Mouse (Mus musculus): ENCODE measurements around the gene Tppp. TPM values are rescaled to one million over a fixed set of nuclear protein-coding genes. Genes with fewer than 3 reads are reported as not detected.

Gene Tppp
- polyA plus RNA-seq, 1 experiment from 2014 or later = 5.1 TPM

GRCm38 (mm10) chr13:74030691-74031090, 21.5 kb downstream of the Tppp start:
- TF ChIP-seq CTCF (IDR thresholded peaks at IDR 0.05) (no peak), EP300 (IDR thresholded peaks at IDR 0.05) (no peak)
- WGBS = 92% methylated on average over 7 of the region's 7 CpGs

GRCm38 (mm10) chr13:74031133-74031532, 21.9 kb downstream of the Tppp start:
- no peaks in the 10 kb centered on the region for H3K4me1 ChIP-seq (ENCODE audit: insufficient read depth, low read depth, low read length)
- H3K27ac ChIP-seq (ENCODE audit: low read length) = no peak overlapping the region
- TF ChIP-seq CTCF (IDR thresholded peaks at IDR 0.05) (no peak), EP300 (IDR thresholded peaks at IDR 0.05) (no peak)
- DNase-seq (ENCODE audit: low spot score) (no peak), ATAC-seq (no peak)
- no peak overlapping the region for H3K9ac ChIP-seq (replicated peaks; ENCODE audit: low read depth)
- 81% methylated on average over 8 of the region's 8 CpGs for WGBS
- H3K27me3 ChIP-seq (replicated peaks; ENCODE audit: insufficient read depth, low read length) = no peaks in the 10 kb centered on the region
- H3K4me2 ChIP-seq (replicated peaks; ENCODE audit: low read depth, low read length) = no peak overlapping the region
- H3K9me3 ChIP-seq (ENCODE audit: low read length) = no peaks in the 10 kb centered on the region
- H3K36me3 ChIP-seq (ENCODE audit: insufficient read depth, low read length) = no peaks in the 10 kb centered on the region
- no peak overlapping the region for H3K4me3 ChIP-seq (ENCODE audit: low read depth, low read length)

More at GRCm38 (mm10) chr13:74030691-74031090, 21.5 kb downstream of the Tppp start:
- H3K27me3 ChIP-seq (replicated peaks; ENCODE audit: insufficient read depth, low read length) = no peaks in the 10 kb centered on the region
- DNase-seq (ENCODE audit: low spot score) = no peak
- no peak overlapping the region for H3K4me2 ChIP-seq (replicated peaks; ENCODE audit: low read depth, low read length)
- H3K9ac ChIP-seq (replicated peaks; ENCODE audit: low read depth) = no peak overlapping the region
- no peaks in the 10 kb centered on the region for H3K36me3 ChIP-seq (ENCODE audit: insufficient read depth, low read length)
- H3K4me3 ChIP-seq (ENCODE audit: low read depth, low read length) = no peak overlapping the region
- no peaks in the 10 kb centered on the region for H3K9me3 ChIP-seq (ENCODE audit: low read length)
- H3K4me1 ChIP-seq (ENCODE audit: insufficient read depth, low read depth, low read length) = no peaks in the 10 kb centered on the region
- no peak for ATAC-seq
- no peak overlapping the region for H3K27ac ChIP-seq (ENCODE audit: low read length)

GRCm38 (mm10) chr13:74034756-74035155, 25.5 kb downstream of the Tppp start:
- no peak overlapping the region for H3K4me2 ChIP-seq (replicated peaks; ENCODE audit: low read depth, low read length)
- ATAC-seq (no peak), DNase-seq (ENCODE audit: low spot score) (no peak)
- no peak overlapping the region for H3K4me3 ChIP-seq (ENCODE audit: low read depth, low read length)
- H3K4me1 ChIP-seq (ENCODE audit: insufficient read depth, low read depth, low read length) = no peaks in the 10 kb centered on the region
- 81% methylated on average over 2 of the region's 2 CpGs for whole genome bisulfite sequencing
- no peaks in the 10 kb centered on the region for H3K9me3 ChIP-seq (ENCODE audit: low read length)
- H3K27ac ChIP-seq (ENCODE audit: low read length) = no peak overlapping the region
- H3K36me3 ChIP-seq (ENCODE audit: insufficient read depth, low read length) = 0 out of 2 replicates have a peak, but pooled peaks cover 5% of the 10 kb centered on the region
- no peaks in the 10 kb centered on the region for H3K27me3 ChIP-seq (replicated peaks; ENCODE audit: insufficient read depth, low read length)
- TF ChIP-seq CTCF (IDR thresholded peaks at IDR 0.05) (no peak), EP300 (IDR thresholded peaks at IDR 0.05) (no peak)
- no peak overlapping the region for H3K9ac ChIP-seq (replicated peaks; ENCODE audit: low read depth)

- no peak overlapping the region for H3K27ac ChIP-seq (ENCODE audit: low read length)
- H3K4me3 ChIP-seq (ENCODE audit: low read depth, low read length) = no peak overlapping the region
- DNase-seq (ENCODE audit: low spot score) = no peak
- no peaks in the 10 kb centered on the region for H3K9me3 ChIP-seq (ENCODE audit: low read length)
- no peaks in the 10 kb centered on the region for H3K27me3 ChIP-seq (replicated peaks; ENCODE audit: insufficient read depth, low read length)
- no peak for ATAC-seq
- no peak overlapping the region for H3K9ac ChIP-seq (replicated peaks; ENCODE audit: low read depth)
- no peak overlapping the region for H3K4me2 ChIP-seq (replicated peaks; ENCODE audit: low read depth, low read length)
- WGBS = 81% methylated on average over 2 of the region's 2 CpGs
- TF ChIP-seq CTCF (IDR thresholded peaks at IDR 0.05) (no peak), EP300 (IDR thresholded peaks at IDR 0.05) (no peak)
- H3K4me1 ChIP-seq (ENCODE audit: insufficient read depth, low read depth, low read length) = no peaks in the 10 kb centered on the region
- H3K36me3 ChIP-seq (ENCODE audit: insufficient read depth, low read length) = 0 out of 2 replicates have a peak, but pooled peaks cover 9% of the 10 kb centered on the region
Measured at GRCm38 (mm10) chr13:74035776-74036175, 26.6 kb downstream of the Tppp start.

GRCm38 (mm10) chr13:74039926-74040325, 30.7 kb downstream of the Tppp start:
- no peaks in the 10 kb centered on the region for H3K27me3 ChIP-seq (replicated peaks; ENCODE audit: insufficient read depth, low read length)
- no peak overlapping the region for H3K4me3 ChIP-seq (ENCODE audit: low read depth, low read length)
- ATAC-seq (no peak), DNase-seq (ENCODE audit: low spot score) (no peak)
- TF ChIP-seq EP300 (IDR thresholded peaks at IDR 0.05) = no peak
- TF ChIP-seq CTCF (IDR thresholded peaks at IDR 0.05) = no peak
- H3K36me3 ChIP-seq (ENCODE audit: insufficient read depth, low read length) = 0 out of 2 replicates have a peak, but pooled peaks cover 9% of the 10 kb centered on the region
- no peak overlapping the region for H3K9ac ChIP-seq (replicated peaks; ENCODE audit: low read depth)
- H3K4me1 ChIP-seq (ENCODE audit: insufficient read depth, low read depth, low read length) = no peaks in the 10 kb centered on the region
- WGBS = 71% methylated on average over 3 of the region's 3 CpGs
- H3K27ac ChIP-seq (ENCODE audit: low read length) = no peak overlapping the region
- H3K4me2 ChIP-seq (replicated peaks; ENCODE audit: low read depth, low read length) = no peak overlapping the region
- H3K9me3 ChIP-seq (ENCODE audit: low read length) = no peaks in the 10 kb centered on the region

- TF ChIP-seq CTCF (IDR thresholded peaks at IDR 0.05) (no peak), EP300 (IDR thresholded peaks at IDR 0.05) (no peak)
Measured at GRCm38 (mm10) chr13:74056194-74056593, 47.0 kb downstream of the Tppp start.

GRCm38 (mm10) chr13:74058081-74058480, 48.9 kb downstream of the Tppp start:
- H3K36me3 ChIP-seq (ENCODE audit: insufficient read depth, low read length) = no peaks in the 10 kb centered on the region
- H3K27me3 ChIP-seq (replicated peaks; ENCODE audit: insufficient read depth, low read length) = no peaks in the 10 kb centered on the region
- no peak for DNase-seq (ENCODE audit: low spot score)
- H3K4me3 ChIP-seq (ENCODE audit: low read depth, low read length) = no peak overlapping the region
- H3K9me3 ChIP-seq (ENCODE audit: low read length) = no peaks in the 10 kb centered on the region
- H3K4me2 ChIP-seq (replicated peaks; ENCODE audit: low read depth, low read length) = no peak overlapping the region
- H3K9ac ChIP-seq (replicated peaks; ENCODE audit: low read depth) = no peak overlapping the region
- H3K27ac ChIP-seq (ENCODE audit: low read length) = no peak overlapping the region
- TF ChIP-seq EP300 (IDR thresholded peaks at IDR 0.05) = no peak
- no peak for TF ChIP-seq CTCF (IDR thresholded peaks at IDR 0.05)
- no peaks in the 10 kb centered on the region for H3K4me1 ChIP-seq (ENCODE audit: insufficient read depth, low read depth, low read length)
- ATAC-seq = no peak
- WGBS = 89% methylated on average over 9 of the region's 9 CpGs

More at GRCm38 (mm10) chr13:74056194-74056593, 47.0 kb downstream of the Tppp start:
- no peaks in the 10 kb centered on the region; the same call in 1 of the 2 replicates for H3K36me3 ChIP-seq (ENCODE audit: insufficient read depth, low read length)
- no peak overlapping the region for H3K4me3 ChIP-seq (ENCODE audit: low read depth, low read length)
- DNase-seq (ENCODE audit: low spot score) (no peak), ATAC-seq (no peak)
- no peaks in the 10 kb centered on the region for H3K9me3 ChIP-seq (ENCODE audit: low read length)
- H3K27ac ChIP-seq (ENCODE audit: low read length) = no peak overlapping the region
- no peaks in the 10 kb centered on the region for H3K27me3 ChIP-seq (replicated peaks; ENCODE audit: insufficient read depth, low read length)
- H3K4me1 ChIP-seq (ENCODE audit: insufficient read depth, low read depth, low read length) = no peaks in the 10 kb centered on the region
- WGBS = 86% methylated on average over 1 of the region's 1 CpGs
- no peak overlapping the region for H3K4me2 ChIP-seq (replicated peaks; ENCODE audit: low read depth, low read length)
- H3K9ac ChIP-seq (replicated peaks; ENCODE audit: low read depth) = no peak overlapping the region
